Comparison of ENCODE assay signal across 26 mouse cellular contexts in genomic region chr7:73144846-73145245, GRCm38 (mm10).
"Had no signal": no experiment of that assay in that cellular context is flagged by ENCODE, and none has a peak within 500 bp of the region (broad histone marks: within the 10 kb centered on the region; RNA-seq: fewer than 3 reads in every experiment).

No protein-coding gene starts in this region.

- H3K4me3 ChIP-seq: gastrocnemius, adult 2 months; heart, adult 2 months; heart, embryonic 12.5 days; hindbrain, embryonic 13.5 days; hindbrain, embryonic 15.5 days; intestine, embryonic 15.5 days; kidney, embryonic 15.5 days; limb, embryonic 12.5 days; liver, embryonic 13.5 days; liver, embryonic 15.5 days had no signal

- H3K4me2 ChIP-seq: heart, embryonic 12.5 days; hindbrain, embryonic 13.5 days; hindbrain, embryonic 15.5 days; intestine, embryonic 15.5 days; kidney, embryonic 15.5 days; limb, embryonic 12.5 days; liver, embryonic 11.5 days; liver, embryonic 13.5 days; liver, embryonic 15.5 days had no signal

- DNase-seq: gastrocnemius, adult 2 months; gastrocnemius, postnatal 10 days; gastrocnemius, postnatal 25 days; heart, adult 2 months; heart, postnatal 10 days; heart, postnatal 4 days; kidney, adult 2 months; kidney, adult 9 months; kidney, postnatal 14 days; kidney, postnatal 36 days; layer of hippocampus, adult 9-11 months; layer of hippocampus, postnatal 36 days; left cerebral cortex, postnatal 4 days; liver; liver, embryonic 13.5 days had no signal

- H3K36me3 ChIP-seq: heart, embryonic 12.5 days; hindbrain, embryonic 13.5 days; hindbrain, embryonic 15.5 days; intestine, embryonic 15.5 days; kidney, embryonic 15.5 days; limb, embryonic 12.5 days; liver, embryonic 13.5 days; liver, embryonic 15.5 days had no signal

- H3K27me3 ChIP-seq: hindbrain, embryonic 13.5 days; hindbrain, embryonic 15.5 days; intestine, embryonic 15.5 days had no signal

- H3K9ac ChIP-seq: heart, embryonic 12.5 days; hindbrain, embryonic 13.5 days; hindbrain, embryonic 15.5 days; intestine, embryonic 15.5 days; kidney, embryonic 15.5 days; limb, embryonic 12.5 days; liver, embryonic 13.5 days; liver, embryonic 15.5 days had no signal

- ATAC-seq: inflammation-experienced regulatory T-cells, adult 6 months; intestine, embryonic 15.5 days; intestine, postnatal 0 days had no signal

- H3K4me1 ChIP-seq: liver, embryonic 13.5 days; liver, embryonic 15.5 days had no signal

- H3K9me3 ChIP-seq: heart, embryonic 12.5 days; hindbrain, embryonic 13.5 days; hindbrain, embryonic 15.5 days; intestine, embryonic 15.5 days; kidney, embryonic 15.5 days; limb, embryonic 12.5 days; liver, embryonic 13.5 days; liver, embryonic 15.5 days had no signal

- H3K27ac ChIP-seq: gastrocnemius, adult 2 months; heart, adult 2 months; hindbrain, embryonic 13.5 days; hindbrain, embryonic 15.5 days; intestine, embryonic 15.5 days; kidney, embryonic 15.5 days; kidney, postnatal 0 days; limb, embryonic 12.5 days; liver, embryonic 13.5 days; liver, embryonic 15.5 days had no signal
